Mouse (Mus musculus): ENCODE measurements around the gene Rpn1. TPM values are rescaled to one million over a fixed set of nuclear protein-coding genes. Genes with fewer than 3 reads are reported as not detected.
"Not testable (repeated sequence)": the region's sequence is repeated elsewhere in the genome, so short reads cannot be mapped to it uniquely, and the experiment has no call there.

The Rpn1 gene
- total RNA-seq, 2 experiments from 2014 or later = 169 to 184 TPM

DNA sequence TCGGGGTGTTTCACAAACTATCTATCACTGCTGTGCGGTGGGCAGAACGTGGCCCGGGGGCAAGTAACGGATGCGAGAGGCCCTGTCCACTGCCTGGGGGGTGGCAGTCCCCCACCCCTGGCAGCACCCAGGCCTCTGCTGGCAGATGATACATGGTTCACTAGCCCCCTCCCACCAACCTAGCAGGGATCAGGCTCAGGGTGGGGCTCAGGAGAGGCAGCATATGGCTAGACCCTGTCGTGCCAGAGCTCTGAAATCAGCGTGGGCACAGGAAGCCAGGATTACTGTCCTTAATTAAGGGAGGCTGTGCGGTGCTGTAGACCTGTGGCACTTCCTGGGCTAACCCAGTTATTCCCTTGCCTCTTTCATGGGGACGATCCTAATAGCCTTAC, 32.9 kb downstream of the Rpn1 start:
- DNase-seq (ENCODE audit: low spot score in 2 of 2) = no peak

DNA sequence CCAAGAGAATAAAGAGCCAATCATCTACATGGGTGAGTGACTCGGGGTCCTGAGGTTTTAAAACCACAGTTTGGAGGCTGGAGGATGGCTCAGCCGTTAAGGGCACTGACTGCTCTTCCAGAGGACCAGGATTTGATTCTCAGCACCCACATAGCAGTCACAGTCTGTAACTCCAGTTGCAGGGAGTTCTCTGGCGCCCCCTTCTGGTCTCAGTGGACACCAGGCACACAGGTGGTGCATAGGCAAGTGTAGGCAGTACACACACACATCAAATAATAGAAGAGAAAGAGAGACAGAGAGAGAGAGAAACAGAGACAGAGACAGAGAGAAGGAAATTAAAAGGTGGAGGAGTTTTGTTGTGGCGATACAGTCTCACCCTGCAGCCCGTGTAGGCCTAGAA, 35.0 kb downstream of the Rpn1 start:
- no peak for DNase-seq (ENCODE audit: low spot score in 2 of 2)

DNA sequence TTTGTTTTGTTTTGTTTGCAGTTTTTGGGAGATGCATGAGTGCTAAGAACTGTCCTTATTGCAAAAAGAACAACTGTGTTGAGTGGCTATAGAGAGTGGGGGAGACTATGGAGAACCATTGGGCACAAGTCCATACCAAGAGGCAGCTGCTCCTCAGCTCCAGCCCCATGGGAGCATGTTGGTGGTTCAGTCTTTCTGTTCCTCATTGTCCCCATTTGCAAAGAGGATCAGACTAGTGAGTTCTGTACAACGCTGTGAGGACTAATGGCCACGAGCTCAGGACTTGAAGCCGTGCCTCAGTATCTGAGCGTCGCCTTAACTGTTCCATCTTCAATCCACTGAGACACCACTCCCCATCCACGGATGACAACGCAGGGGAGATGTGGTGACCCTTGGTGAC, 36.5 kb downstream of the Rpn1 start:
- no peak for DNase-seq (ENCODE audit: low spot score in 2 of 2)

DNA sequence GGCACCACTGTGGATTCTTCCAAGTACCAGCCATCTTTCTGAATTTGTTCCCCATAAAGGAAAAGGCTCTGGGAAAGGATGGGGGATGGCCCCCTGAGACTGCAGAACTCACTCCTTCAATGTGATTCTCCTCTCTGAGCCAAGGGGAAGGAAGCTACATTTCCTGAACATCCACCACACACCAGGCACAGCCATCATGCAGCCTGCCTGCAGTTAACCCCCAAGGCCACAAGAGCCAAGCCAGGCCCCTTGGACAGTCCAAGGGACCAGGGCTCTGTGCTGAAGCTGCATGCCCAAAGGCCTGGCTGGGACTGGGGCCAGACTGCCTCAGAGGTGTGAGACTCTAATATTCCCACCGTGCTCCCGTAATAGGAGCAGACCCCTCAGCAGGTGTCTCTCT, 37.5 kb downstream of the Rpn1 start:
- DNase-seq (ENCODE audit: low spot score in 2 of 2) = no peak

DNA sequence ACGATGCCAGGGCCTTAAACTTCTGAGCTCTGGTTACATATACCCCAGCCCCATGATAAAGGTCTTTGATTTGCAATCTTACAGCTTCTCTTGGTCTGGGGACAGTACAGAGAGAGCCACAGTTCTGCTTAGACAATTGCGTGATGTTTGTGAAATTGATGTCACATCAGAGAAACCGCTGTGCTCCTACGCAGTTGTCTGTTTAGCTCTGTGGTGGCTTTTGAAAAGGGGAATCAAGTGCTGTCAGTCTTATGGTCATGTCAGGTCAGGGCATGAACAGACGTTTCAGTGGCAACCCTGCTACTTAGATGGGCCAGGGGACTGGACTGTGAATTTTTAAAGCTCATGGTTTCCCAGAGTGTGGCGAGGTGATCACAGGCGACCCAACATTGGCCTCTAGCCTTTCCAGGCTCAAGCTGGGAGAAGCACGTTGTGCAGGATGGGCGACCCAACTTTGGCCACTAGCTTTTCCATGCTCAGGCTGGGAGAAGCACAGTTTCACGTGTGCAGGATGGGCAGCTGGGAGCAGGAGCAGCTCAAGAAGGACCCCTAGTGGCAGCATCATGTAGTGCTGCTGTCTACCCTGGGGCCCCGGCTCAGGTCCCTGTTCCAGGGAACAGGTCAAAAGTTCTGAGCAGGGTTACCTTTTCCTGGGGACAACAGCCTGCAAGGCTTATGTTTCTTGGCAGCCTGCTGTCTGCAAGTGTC, 39.0 kb downstream of the Rpn1 start:
- no peak for DNase-seq (ENCODE audit: low spot score in 2 of 2)

DNA sequence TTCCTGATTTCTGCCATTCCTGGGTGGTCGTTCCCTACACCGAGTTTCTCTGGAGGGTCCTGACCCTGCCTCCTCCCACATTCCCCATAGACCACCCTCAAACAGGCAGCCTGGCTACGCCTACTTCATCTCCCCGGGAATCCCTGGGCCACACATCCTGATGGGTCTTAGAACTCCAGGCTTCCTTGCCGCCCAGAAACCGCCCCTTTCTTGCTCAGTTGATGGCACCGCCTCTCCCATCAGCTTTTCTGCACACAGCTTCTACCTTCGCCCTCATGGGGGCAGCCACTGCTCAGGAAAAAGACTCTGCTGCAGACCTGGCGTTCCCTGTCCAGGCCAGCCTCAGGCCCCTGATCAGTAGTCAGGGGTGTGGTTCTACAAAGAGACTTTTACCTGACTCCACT, 39.6 kb downstream of the Rpn1 start:
- DNase-seq (ENCODE audit: low spot score in 2 of 2) = peak in 1 of 2 experiments; percentile 63

DNA sequence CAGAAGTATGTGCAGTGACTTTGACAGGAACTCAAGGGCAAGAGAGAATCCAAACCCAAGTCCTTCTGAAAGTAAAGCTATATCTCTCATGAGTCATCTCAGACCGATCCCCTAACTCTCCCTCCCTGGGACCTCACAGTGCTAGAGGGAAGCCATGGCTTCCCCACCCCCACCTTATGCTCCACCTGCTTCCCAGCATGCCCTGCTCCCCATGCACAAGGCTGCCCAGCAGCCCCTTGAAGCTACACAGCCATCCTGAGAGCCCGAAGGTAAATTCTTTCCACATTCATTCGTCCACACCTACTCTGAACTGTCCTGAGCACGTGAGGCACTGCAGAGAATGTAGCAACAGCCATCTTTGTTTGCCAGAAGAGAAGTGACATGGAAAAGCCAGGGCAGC, 40.3 kb downstream of the Rpn1 start:
- no peak for DNase-seq (ENCODE audit: low spot score in 2 of 2)

DNA sequence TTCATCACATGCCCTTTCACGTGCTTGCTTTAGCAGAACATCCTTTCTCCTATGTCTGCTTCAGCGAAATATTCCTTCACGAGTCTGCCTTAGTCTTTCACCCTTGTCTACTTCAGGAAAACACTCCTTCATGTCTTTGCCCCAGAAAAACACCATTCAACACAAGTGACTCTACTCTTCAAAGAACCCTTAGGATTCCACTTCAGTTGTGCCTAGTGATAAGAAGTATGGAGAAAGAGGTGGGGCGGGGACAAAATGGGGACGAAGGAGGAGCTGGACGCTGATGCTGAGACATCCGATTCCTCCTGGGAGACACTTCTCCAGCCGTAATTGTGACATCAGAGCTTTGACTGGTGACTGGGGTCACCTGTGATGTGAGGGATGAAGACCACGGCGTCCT, 41.5 kb downstream of the Rpn1 start:
- DNase-seq (ENCODE audit: low spot score in 2 of 2) = not testable (repeated sequence)

DNA sequence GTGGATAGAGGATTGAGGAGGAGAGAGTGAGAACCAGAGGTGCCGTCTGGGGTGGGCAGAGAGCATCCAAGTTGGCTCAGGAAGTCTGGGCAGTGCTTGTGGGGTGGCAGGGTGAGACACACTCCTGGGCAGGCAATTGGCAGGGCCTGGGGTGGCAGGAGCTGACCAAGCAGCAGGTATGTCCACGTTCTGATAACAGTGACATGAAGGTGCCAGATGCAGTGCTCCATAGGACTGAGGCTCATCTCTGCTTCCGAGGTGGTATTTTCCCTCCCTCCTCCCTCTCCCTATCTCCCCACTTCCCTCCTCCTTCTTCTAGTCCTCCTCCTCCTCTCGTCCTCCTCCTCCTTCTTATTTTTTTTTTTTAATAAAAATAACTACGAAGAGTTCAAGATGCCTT, 47.2 kb downstream of the Rpn1 start:
- DNase-seq (ENCODE audit: low spot score in 2 of 2) = no peak

DNA sequence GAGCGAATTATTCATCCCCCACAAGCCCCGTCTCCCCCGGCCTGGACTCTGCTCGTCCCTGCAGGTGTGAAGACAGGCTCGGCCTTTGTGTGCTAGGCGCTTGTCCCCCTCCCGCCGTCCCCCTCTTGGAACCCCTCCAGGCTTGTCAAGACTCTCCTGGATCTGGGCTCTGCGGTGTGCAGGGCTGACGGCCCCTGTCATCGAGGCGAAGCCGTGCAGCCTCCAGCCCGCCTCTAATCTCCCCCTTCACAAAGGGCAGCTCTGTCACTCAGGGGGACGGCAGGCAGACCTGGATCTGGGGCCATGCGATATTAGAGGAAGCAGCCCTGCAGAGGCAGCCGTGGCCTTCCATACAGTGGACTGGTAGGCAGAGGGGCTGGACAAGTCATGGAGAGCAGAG, 47.8 kb downstream of the Rpn1 start:
- no peak for DNase-seq (ENCODE audit: low spot score in 2 of 2)

DNA sequence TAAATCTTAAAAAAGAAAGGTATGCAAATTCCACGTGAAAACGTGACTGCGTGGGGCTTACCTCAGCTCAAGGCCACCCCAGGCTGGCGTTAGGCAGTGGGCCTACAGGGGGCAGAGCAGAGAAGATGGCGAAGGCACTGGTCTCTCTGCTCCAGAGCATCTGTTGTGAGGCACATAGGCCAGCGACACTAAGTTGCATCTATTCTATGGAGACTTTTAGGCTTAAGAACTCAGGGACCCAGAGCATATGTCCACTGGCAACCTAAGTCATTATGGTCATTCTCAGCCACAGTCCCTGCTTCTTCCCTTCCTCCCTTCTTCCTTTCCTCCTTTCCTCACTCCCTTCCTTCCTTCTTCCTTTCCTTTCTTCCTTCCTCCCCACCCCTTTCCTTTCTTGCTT, 48.8 kb downstream of the Rpn1 start:
- no peak for DNase-seq (ENCODE audit: low spot score in 2 of 2)

DNA sequence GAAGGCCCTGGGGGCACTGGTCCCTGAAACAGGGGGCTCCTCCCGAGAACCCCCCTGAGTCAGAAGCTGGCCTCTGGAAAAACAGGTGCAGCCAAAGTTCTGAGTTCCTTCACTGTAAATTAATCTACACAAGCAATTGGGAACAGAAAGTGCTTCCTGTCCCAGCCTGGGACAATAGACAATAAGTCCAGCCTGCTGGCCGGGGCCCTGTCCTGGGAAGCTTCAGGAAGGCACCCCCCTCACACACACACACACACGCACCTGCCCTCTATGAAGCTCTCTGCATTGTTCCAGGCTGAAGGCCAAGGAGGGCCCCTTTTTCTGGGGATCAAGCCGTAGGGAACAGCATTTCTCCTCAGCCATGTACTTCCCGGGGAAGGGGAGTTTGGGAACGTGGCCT, 49.6 kb downstream of the Rpn1 start:
- no peak for DNase-seq (ENCODE audit: low spot score in 2 of 2)

DNA sequence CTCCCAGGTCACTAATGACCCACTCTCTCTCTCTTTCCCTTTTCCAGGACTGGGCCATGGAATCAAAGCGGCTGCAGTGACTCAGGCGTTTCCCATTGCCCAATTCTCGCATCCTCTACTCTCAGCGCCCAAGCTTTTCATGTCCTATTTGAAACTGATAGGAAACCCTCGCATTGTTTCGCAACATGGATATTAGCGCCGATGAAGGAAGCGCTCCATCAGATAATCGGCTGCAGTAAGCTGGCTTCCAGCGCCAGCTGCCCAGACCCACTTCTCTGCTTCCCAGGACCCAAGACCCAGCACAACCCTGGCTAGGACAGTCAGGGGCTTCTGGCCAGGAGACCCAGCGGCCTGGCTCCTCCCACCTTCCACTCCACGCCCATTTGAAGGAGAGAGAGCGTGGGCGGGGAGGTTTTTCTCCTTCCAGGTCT, 51.9 kb downstream of the Rpn1 start:
- peak in 1 of 2 experiments; percentile 35 for DNase-seq (ENCODE audit: low spot score in 2 of 2)

DNA sequence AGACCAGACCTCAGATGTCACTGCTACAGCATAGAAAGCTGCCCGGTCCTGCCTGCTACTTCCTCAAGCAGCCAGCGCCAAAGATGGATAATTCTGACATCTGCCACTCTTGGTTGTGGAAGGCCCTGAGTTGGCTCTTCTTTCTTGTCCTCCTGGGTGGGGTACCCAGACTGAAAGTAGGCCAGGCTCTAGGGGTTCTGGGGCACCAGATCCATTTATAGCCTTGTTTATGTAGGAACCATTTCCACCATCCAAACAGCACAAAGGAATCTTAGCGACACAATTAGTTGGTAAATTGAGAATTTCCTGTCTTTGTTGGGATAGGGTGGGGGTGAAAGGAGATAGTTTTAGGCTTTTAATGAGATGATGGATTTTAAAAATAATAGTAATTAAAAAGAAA, 54.2 kb downstream of the Rpn1 start:
- DNase-seq (ENCODE audit: low spot score in 2 of 2) = no peak

DNA sequence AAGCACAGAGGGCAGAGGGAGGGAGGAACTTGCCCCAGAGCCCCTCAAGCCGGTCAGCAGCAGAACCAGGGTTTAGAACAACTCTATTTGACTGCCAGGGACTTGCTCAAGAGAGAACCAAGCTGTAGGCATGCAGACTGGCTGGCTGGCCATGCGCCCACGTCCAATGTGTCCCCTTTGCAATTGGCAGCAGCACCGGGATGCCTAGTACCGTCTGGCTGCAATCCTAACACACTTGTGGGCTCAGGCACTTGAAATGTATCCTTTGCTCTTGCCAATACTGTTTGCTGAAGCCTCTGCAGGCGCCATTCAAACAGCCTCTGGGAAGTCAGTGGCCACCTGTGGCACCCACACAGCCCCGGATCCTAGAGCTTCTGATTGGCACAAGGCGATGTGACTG, 56.0 kb downstream of the Rpn1 start:
- DNase-seq (ENCODE audit: low spot score in 2 of 2) = peak; percentile 87 to 95

DNA sequence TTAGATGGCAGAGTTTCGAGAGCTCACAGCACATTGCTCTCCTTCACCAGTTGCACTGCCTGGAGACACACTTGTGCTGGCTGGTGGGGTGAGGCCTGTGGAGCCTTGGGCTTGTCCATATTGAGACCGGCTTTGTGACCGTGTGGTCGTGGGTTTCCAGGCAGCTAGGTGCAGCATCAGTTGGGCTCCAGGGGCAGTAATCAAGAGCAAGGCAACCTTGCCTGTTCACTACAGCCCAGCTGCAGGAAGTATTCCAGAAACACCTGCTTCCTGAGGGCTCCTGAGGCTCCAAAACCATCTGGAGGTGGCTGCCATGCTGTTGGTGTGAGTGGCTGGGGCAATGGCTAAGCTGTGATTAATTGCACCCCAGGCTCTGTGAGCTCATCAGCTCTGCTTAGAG, 61.5 kb downstream of the Rpn1 start:
- DNase-seq (ENCODE audit: low spot score in 2 of 2) = no peak

DNA sequence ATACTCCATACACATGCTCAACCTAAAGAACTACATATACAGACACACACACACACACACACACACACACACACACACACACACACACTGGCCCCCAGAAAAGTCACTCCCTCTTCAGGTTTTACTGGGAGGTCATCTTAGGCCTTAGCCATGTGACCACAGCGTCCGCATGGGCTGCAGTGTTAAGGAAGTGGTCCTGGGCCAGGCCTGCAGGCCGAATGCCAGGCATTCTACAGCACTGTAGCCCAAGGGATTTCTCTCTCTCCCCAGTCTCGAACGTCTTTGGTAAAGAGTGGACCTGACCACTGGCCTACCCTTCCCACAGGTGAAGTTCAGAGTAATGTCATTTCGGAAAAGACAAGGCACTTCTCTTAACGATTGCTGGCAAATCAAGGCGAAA, 62.3 kb downstream of the Rpn1 start:
- DNase-seq (ENCODE audit: low spot score in 2 of 2) = no peak

DNA sequence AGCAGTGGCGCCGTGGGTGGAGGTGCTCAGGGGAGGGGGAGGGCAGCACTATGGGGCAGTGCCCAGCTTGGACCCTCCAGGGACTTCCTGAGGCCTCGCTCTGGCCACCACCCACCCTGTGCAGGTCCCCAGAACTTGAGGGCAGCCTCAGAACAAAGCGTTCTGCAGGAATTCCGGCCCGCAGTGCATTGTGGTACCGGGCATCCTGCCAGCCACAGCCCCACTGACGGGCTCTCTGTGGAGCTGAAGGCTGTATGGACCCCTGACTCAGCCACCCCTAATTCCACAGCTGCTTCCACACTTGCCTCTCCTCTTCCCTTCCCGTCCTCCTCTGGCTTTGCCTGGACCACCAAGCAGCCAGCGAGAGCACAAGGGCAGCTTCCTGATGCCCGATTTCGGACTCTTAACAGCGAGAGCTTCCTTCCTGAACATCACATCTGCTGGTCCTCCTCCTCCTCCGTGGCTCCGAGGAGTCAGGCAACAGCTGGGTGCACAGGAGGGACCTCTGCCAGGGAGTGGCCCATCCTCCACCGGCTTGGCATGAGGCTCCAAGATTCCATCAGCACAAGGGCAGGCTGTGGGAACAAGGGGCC, 63.2 kb downstream of the Rpn1 start:
- peak in 1 of 2 experiments; percentile 24 for DNase-seq (ENCODE audit: low spot score in 2 of 2)

DNA sequence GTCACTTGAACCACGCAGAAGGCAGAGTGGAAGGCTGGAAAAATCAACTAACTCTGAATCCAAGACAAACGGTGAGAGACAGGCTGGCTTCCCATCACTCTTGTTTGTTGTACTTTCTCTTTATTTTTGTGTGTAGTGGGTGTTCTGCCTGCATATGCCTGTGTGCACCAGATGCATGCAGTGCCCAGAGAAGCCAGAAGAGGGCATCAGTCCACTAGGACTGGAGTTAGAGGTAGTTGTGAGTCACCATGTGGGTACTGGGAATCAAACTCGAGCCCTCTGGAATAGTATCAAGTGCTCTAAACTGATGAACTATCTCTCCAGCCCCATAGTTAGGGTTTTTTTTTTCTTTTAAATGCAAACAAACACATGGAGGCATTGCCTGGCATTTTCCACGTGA, 67.1 kb downstream of the Rpn1 start:
- DNase-seq (ENCODE audit: low spot score in 2 of 2) = no peak

DNA sequence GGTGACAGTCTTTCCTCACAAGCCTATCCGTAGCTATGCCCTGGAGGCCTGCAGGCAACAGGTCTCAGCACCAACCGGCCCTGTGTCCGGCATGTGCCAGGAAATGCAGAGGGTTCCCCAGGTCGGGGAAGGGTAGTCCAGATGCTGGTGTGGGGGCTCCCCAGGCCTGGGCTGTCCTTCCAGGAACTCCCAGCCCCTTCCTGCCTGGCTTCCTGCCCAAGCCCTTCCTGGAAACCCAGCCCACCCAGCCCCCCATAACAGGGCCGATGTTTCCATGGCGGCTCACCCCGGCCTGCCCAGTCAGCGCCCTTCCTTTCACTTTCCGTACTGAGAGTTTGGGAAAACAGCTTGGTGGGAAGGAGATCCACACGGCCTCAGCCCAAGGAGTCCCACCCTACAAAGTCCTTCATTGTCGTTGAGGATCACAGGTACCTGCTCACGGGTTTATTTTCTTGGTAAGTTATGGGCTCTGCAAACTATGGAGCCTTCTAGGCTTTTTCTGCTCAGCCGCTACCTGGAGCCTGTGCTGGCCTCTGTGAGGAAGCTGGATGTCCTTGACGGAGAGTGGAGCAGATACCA, 67.9 kb downstream of the Rpn1 start:
- DNase-seq (ENCODE audit: low spot score in 2 of 2) = no peak

DNA sequence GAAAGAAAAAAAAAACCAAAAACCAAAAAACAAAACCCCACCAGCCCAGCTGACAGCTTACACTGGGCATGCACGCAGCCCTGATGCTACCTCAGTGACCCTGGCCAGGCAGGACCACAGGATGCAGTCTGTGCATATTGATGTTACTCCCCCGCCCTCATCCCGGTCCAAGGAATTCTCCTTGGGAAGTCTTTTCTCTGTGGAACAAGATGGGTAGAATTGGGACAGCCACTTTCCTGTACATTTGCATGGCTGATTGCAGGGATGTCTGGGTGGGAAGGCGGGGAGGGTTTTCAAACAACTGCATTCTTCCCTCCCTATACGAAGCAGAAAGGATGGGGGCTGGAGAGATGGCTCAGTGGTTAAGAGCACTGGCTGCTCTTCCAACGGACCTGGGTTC, 68.7 kb downstream of the Rpn1 start:
- DNase-seq (ENCODE audit: low spot score in 2 of 2) = no peak

Data from layer of hippocampus, adult 18-20 months (tissue).